Mouse (Mus musculus): Measurements from ENCODE around the gene Lyrm1. TPM values are rescaled to one million over a fixed set of nuclear protein-coding genes. Genes with fewer than 3 reads are reported as not detected.

The Lyrm1 gene
- polyA plus RNA-seq, 1 experiment from 2014 or later: 23.8 TPM

DNA sequence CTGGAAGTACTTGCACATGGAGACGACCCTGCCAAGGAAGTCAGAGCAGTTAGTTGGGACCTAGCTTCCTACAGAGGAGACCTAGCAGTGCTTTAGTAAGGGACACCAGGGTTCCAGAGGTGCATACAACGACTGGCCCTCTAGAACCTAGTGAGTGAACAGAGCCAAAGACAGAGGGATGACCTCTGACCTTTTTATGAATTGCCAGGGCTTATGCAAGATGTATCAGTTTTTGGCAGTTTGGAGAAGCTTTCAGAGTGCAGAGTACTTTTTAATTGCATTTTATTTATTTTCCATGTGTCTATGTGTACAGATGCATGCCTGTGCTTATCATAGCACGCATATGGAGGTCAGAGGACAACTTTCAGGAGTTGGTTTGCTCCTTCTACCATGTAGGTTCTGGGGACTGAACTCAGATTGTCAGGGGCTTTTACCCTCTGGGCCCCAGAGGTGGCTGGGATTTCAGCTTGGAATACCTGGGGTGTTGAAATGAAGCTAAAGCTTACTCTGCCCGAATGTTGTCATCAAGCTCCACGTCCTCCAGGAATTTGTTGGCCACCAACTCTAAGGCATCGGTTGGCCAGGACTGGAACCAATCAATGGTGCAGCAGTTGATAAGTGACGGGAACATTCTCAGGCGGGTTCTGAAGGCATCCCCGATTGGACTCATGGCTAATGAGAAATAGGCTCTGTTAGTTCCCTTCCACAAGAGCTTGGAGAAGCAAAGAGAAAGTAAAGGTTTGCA lies 70.2 kb downstream of the Lyrm1 start:
- 88% methylated on average over 9 of the region's 9 CpGs for WGBS
- no peak overlapping the region for H3K4me3 ChIP-seq (ENCODE audit: low read depth, low read length)
- H3K27me3 ChIP-seq (ENCODE audit: control insufficient read depth, insufficient read depth, low read depth, low read length): no peaks in the 10 kb centered on the region
- H3K4me1 ChIP-seq (ENCODE audit: control insufficient read depth, insufficient read depth, low read length): no peaks in the 10 kb centered on the region
- H3K4me2 ChIP-seq (ENCODE audit: low read length): no peak overlapping the region
- no peaks in the 10 kb centered on the region for H3K9me3 ChIP-seq (replicated peaks; ENCODE audit: control insufficient read depth, low read length, poor library complexity, severe bottlenecking)
- no peak overlapping the region for H3K27ac ChIP-seq (ENCODE audit: low read length)
- no peaks in the 10 kb centered on the region for H3K36me3 ChIP-seq (ENCODE audit: control insufficient read depth, insufficient read depth, low read length)
- H3K9ac ChIP-seq (ENCODE audit: low read depth, low read length): no peak overlapping the region
- ATAC-seq: no peak

DNA sequence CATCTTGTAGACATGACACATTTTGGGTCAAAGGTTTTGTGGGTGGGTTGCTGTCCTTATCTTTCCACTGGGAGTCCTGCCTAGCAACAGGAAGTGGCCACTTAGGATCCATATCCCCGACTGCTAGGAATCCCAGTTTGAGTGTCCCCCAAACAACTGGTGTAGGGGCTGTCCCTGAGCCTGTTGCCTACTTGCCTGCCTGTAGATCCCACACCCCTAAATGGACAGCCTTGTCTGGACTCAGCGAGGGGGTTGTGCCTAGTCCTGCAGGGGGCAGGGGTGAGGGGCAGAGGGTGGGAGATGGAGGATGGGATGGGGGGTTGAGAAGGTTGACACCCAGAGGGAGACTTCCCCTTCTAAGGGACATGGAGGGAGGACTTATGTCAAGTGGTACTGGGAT lies 73.7 kb downstream of the Lyrm1 start:
- H3K36me3 ChIP-seq (ENCODE audit: control insufficient read depth, insufficient read depth, low read length): no peaks in the 10 kb centered on the region
- ATAC-seq: no peak
- no peak overlapping the region for H3K4me2 ChIP-seq (ENCODE audit: low read length)
- H3K27ac ChIP-seq (ENCODE audit: low read length): no peak overlapping the region
- no peak overlapping the region for H3K4me3 ChIP-seq (ENCODE audit: low read depth, low read length)
- WGBS: 87% methylated on average over 2 of the region's 2 CpGs
- H3K27me3 ChIP-seq (ENCODE audit: control insufficient read depth, insufficient read depth, low read depth, low read length): no peaks in the 10 kb centered on the region
- no peak overlapping the region for H3K9ac ChIP-seq (ENCODE audit: low read depth, low read length)
- H3K9me3 ChIP-seq (replicated peaks; ENCODE audit: control insufficient read depth, low read length, poor library complexity, severe bottlenecking): no peaks in the 10 kb centered on the region
- H3K4me1 ChIP-seq (ENCODE audit: control insufficient read depth, insufficient read depth, low read length): no peaks in the 10 kb centered on the region

DNA sequence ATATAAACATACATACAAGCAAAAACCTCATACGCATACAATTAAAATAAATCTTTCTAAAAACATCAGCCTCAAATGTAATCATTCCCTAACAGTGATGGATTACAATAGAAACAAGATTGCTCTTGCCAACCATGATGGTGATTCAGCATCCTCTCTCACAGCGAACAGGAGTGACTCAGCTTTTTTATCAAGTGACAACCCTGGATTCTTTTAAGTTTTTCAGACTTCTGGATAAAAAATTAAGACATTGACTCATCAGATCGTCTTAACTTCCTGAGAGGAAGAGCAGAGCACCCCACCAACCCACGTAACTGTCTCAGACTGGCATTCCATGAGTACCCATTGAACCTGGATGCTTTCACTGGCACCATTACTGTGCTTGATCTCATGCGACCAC lies 78.6 kb downstream of the Lyrm1 start:
- no peak overlapping the region for H3K4me2 ChIP-seq (ENCODE audit: low read length)
- no peak overlapping the region for H3K4me3 ChIP-seq (ENCODE audit: low read depth, low read length)
- no peaks in the 10 kb centered on the region for H3K4me1 ChIP-seq (ENCODE audit: control insufficient read depth, insufficient read depth, low read length)
- H3K27me3 ChIP-seq (ENCODE audit: control insufficient read depth, insufficient read depth, low read depth, low read length): no peaks in the 10 kb centered on the region
- no peaks in the 10 kb centered on the region for H3K36me3 ChIP-seq (ENCODE audit: control insufficient read depth, insufficient read depth, low read length)
- no peaks in the 10 kb centered on the region for H3K9me3 ChIP-seq (replicated peaks; ENCODE audit: control insufficient read depth, low read length, poor library complexity, severe bottlenecking)
- no peak for ATAC-seq
- H3K27ac ChIP-seq (ENCODE audit: low read length): no peak overlapping the region
- WGBS: 84% methylated on average over 5 of the region's 5 CpGs
- H3K9ac ChIP-seq (ENCODE audit: low read depth, low read length): no peak overlapping the region

GRCm38 (mm10) chr7:119976256-119976655 lies 80.6 kb downstream of the Lyrm1 start:
- no peak for ATAC-seq
- H3K27me3 ChIP-seq (ENCODE audit: control insufficient read depth, insufficient read depth, low read depth, low read length): no peaks in the 10 kb centered on the region
- H3K9me3 ChIP-seq (replicated peaks; ENCODE audit: control insufficient read depth, low read length, poor library complexity, severe bottlenecking): no peaks in the 10 kb centered on the region
- H3K27ac ChIP-seq (ENCODE audit: low read length): no peak overlapping the region
- WGBS: 90% methylated on average over 6 of the region's 6 CpGs
- no peak overlapping the region for H3K4me2 ChIP-seq (ENCODE audit: low read length)
- H3K4me1 ChIP-seq (ENCODE audit: control insufficient read depth, insufficient read depth, low read length): no peaks in the 10 kb centered on the region
- H3K36me3 ChIP-seq (ENCODE audit: control insufficient read depth, insufficient read depth, low read length): no peaks in the 10 kb centered on the region
- H3K9ac ChIP-seq (ENCODE audit: low read depth, low read length): no peak overlapping the region
- no peak overlapping the region for H3K4me3 ChIP-seq (ENCODE audit: low read depth, low read length)

DNA sequence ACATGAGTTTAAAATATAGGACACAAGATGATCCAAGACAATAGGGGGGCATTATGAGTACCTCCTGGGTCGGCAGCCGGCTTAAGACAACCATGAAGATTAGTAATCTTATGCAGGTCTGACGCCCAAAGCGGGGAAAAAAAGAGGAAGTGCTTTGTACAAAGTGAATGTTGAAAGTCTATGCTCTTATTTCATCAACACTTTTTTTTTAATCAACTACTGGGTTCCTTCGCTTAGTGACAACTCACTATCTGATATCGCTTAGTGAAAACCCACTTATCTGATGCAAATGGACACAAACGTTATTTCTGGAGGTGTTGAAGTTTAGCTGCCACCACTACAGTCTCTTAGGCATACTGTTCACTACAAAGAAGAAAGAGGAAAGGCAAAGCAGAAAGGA lies 81.9 kb downstream of the Lyrm1 start:
- no peaks in the 10 kb centered on the region for H3K9me3 ChIP-seq (replicated peaks; ENCODE audit: control insufficient read depth, low read length, poor library complexity, severe bottlenecking)
- H3K4me1 ChIP-seq (ENCODE audit: control insufficient read depth, insufficient read depth, low read length): no peaks in the 10 kb centered on the region
- no peak overlapping the region for H3K4me2 ChIP-seq (ENCODE audit: low read length)
- WGBS: 89% methylated on average over 7 of the region's 7 CpGs
- no peak overlapping the region for H3K9ac ChIP-seq (ENCODE audit: low read depth, low read length)
- no peaks in the 10 kb centered on the region for H3K36me3 ChIP-seq (ENCODE audit: control insufficient read depth, insufficient read depth, low read length)
- no peak for ATAC-seq
- no peak overlapping the region for H3K4me3 ChIP-seq (ENCODE audit: low read depth, low read length)
- H3K27me3 ChIP-seq (ENCODE audit: control insufficient read depth, insufficient read depth, low read depth, low read length): no peaks in the 10 kb centered on the region
- H3K27ac ChIP-seq (ENCODE audit: low read length): no peak overlapping the region

DNA sequence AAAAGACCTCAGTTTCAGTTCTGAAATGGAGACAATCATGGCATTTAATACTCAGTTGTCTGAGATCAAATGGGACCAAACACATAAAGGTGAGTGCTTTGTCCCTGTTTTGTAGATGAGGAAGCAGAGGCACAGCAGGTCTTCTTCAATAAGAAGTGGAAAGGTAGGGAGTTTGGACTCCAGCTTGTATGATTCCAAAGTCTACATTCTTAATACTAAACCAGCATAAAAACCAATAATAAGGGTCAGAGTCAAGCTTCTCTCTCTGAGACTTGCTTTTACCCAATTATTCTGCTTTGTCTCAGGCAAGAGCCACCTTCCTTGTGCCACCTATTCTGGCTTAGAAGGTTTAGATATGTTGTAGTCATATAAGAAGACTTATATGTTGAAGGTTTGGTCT lies 82.9 kb downstream of the Lyrm1 start:
- ATAC-seq: no peak
- H3K27ac ChIP-seq (ENCODE audit: low read length): no peak overlapping the region
- no peaks in the 10 kb centered on the region for H3K36me3 ChIP-seq (ENCODE audit: control insufficient read depth, insufficient read depth, low read length)
- no peaks in the 10 kb centered on the region for H3K27me3 ChIP-seq (ENCODE audit: control insufficient read depth, insufficient read depth, low read depth, low read length)
- no peak overlapping the region for H3K4me3 ChIP-seq (ENCODE audit: low read depth, low read length)
- no peak overlapping the region for H3K9ac ChIP-seq (ENCODE audit: low read depth, low read length)
- no peaks in the 10 kb centered on the region for H3K9me3 ChIP-seq (replicated peaks; ENCODE audit: control insufficient read depth, low read length, poor library complexity, severe bottlenecking)
- H3K4me2 ChIP-seq (ENCODE audit: low read length): no peak overlapping the region
- H3K4me1 ChIP-seq (ENCODE audit: control insufficient read depth, insufficient read depth, low read length): no peaks in the 10 kb centered on the region

- Histone ChIP-seq H3K4me3 (ENCODE audit: low read depth, low read length) (no peak overlapping the region), H3K9me3 (replicated peaks; ENCODE audit: control insufficient read depth, low read length, poor library complexity, severe bottlenecking) (no peaks in the 10 kb centered on the region), H3K4me2 (ENCODE audit: low read length) (no peak overlapping the region), H3K27ac (ENCODE audit: low read length) (no peak overlapping the region), H3K9ac (ENCODE audit: low read depth, low read length) (no peak overlapping the region), H3K36me3 (ENCODE audit: control insufficient read depth, insufficient read depth, low read length) (no peaks in the 10 kb centered on the region), H3K27me3 (ENCODE audit: control insufficient read depth, insufficient read depth, low read depth, low read length) (no peaks in the 10 kb centered on the region), H3K4me1 (ENCODE audit: control insufficient read depth, insufficient read depth, low read length) (no peaks in the 10 kb centered on the region)
- 82% methylated on average over 3 of the region's 3 CpGs for WGBS
- no peak for ATAC-seq
Measured at GRCm38 (mm10) chr7:119980170-119980569, 84.5 kb downstream of the Lyrm1 start.

GRCm38 (mm10) chr7:119985279-119985912 lies 89.7 kb downstream of the Lyrm1 start:
- no peak for ATAC-seq
- Histone ChIP-seq H3K4me3 (ENCODE audit: low read depth, low read length) (no peak overlapping the region), H3K4me1 (ENCODE audit: control insufficient read depth, insufficient read depth, low read length) (no peaks in the 10 kb centered on the region), H3K27ac (ENCODE audit: low read length) (no peak overlapping the region), H3K36me3 (ENCODE audit: control insufficient read depth, insufficient read depth, low read length) (no peaks in the 10 kb centered on the region), H3K27me3 (ENCODE audit: control insufficient read depth, insufficient read depth, low read depth, low read length) (no peaks in the 10 kb centered on the region), H3K9me3 (replicated peaks; ENCODE audit: control insufficient read depth, low read length, poor library complexity, severe bottlenecking) (no peaks in the 10 kb centered on the region), H3K9ac (ENCODE audit: low read depth, low read length) (no peak overlapping the region), H3K4me2 (ENCODE audit: low read length) (no peak overlapping the region)
- 68% methylated on average over 3 of the region's 3 CpGs for WGBS

DNA sequence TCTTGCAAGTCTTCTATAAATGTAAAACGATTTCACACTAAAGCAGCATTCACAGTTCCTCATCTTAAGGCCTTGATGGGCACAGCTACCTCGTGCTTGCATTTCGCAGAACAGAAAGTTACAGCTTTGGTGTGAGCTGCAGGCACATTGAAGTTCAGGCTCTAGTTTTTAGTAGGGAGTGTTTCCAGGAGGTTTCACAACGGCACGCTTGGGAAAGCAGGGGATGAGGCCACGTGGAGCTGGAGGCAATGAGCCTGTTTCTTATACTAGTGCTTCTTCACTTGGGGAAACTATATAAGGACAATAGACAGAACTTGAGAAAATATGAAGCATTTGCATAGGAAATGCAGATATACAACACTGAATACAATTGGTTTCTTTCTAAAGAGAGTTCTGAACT lies 101.4 kb downstream of the Lyrm1 start:
- Histone ChIP-seq H3K9ac (ENCODE audit: low read depth, low read length) (no peak overlapping the region), H3K27ac (ENCODE audit: low read length) (no peak overlapping the region), H3K27me3 (ENCODE audit: control insufficient read depth, insufficient read depth, low read depth, low read length) (no peaks in the 10 kb centered on the region), H3K4me3 (ENCODE audit: low read depth, low read length) (no peak overlapping the region), H3K4me2 (ENCODE audit: low read length) (no peak overlapping the region), H3K9me3 (replicated peaks; ENCODE audit: control insufficient read depth, low read length, poor library complexity, severe bottlenecking) (no peaks in the 10 kb centered on the region), H3K4me1 (ENCODE audit: control insufficient read depth, insufficient read depth, low read length) (no peaks in the 10 kb centered on the region), H3K36me3 (ENCODE audit: control insufficient read depth, insufficient read depth, low read length) (no peaks in the 10 kb centered on the region)
- ATAC-seq: no peak
- WGBS: 79% methylated on average over 6 of the region's 6 CpGs
